Mouse (Mus musculus) limb, embryonic 15.5 days (tissue): ENCODE data around the gene Cfap77. TPM values are rescaled to one million over a fixed set of nuclear protein-coding genes. Genes with fewer than 3 reads are reported as not detected.
A peak's percentile ranks its signal among the peaks of the same experiment; 100 is the strongest.
"Not testable (repeated sequence)": the region's sequence is repeated elsewhere in the genome, so short reads cannot be mapped to it uniquely, and the experiment has no call there.

Experiments used
- ATAC-seq: fragments of 200-750 bp; cut with Nextera tagmentation; 2 replicates; pipeline ENCODE4 v1.8.0; 2017; ENCODE audit warnings: low read depth, moderate TSS enrichment; ENCODE audit not compliant: insufficient number of reproducible peaks, low FRiP score, low TSS enrichment
- H3K27ac ChIP-seq: fragments of 300-500 bp; sonication (generic); 2 replicates; pipeline ENCODE4 v1.5.1; 2015; ENCODE audit warnings: moderate library complexity, mild to moderate bottlenecking, inconsistent platforms
- H3K27me3 ChIP-seq: fragments of 300-500 bp; sonication (generic); 2 replicates; pipeline ENCODE4 v1.6.1; 2015; ENCODE audit warnings: inconsistent platforms
- H3K36me3 ChIP-seq: fragments of 300-500 bp; sonication (generic); 2 replicates; pipeline ENCODE4 v1.6.1; 2015; ENCODE audit warnings: inconsistent platforms
- H3K4me1 ChIP-seq: fragments of 300-500 bp; sonication (generic); 2 replicates; pipeline ENCODE4 v1.6.1; 2015; ENCODE audit warnings: inconsistent platforms
- H3K4me2 ChIP-seq: fragments of 300-500 bp; sonication (generic); 2 replicates; pipeline ENCODE4 v1.6.1; 2015; ENCODE audit warnings: mild to moderate bottlenecking, inconsistent platforms
- H3K4me3 ChIP-seq: fragments of 300-500 bp; sonication (generic); 2 replicates; pipeline ENCODE4 v1.5.1; 2015; ENCODE audit warnings: mild to moderate bottlenecking, inconsistent platforms
- H3K9ac ChIP-seq: fragments of 300-500 bp; sonication (generic); 2 replicates; pipeline ENCODE4 v1.6.1; 2015; ENCODE audit warnings: inconsistent platforms
- H3K9me3 ChIP-seq: fragments of 300-500 bp; sonication (generic); 2 replicates; pipeline ENCODE4 v1.6.1; 2016; ENCODE audit warnings: inconsistent platforms
- WGBS: fragments of 180-500 bp; shearing (Covaris S2); methylation state at CpG from one replicate; pipeline ENCODE4 v1.1.7; 2015; 5-methylcytosine and 5-hydroxymethylcytosine counted together
- polyA plus RNA-seq: library from polyadenylated mRNA; unstranded; fragments of >200 nt; fragmentation: Nextera tagmentation; extraction: Ambion mirVana; gene quantifications from 2 replicates; pipeline ENCODE4 v1.2.1, GENCODE M21; 2015

Gene Cfap77
- polyA plus RNA-seq = 0.29 and 0.31 TPM in 2 replicates

DNA sequence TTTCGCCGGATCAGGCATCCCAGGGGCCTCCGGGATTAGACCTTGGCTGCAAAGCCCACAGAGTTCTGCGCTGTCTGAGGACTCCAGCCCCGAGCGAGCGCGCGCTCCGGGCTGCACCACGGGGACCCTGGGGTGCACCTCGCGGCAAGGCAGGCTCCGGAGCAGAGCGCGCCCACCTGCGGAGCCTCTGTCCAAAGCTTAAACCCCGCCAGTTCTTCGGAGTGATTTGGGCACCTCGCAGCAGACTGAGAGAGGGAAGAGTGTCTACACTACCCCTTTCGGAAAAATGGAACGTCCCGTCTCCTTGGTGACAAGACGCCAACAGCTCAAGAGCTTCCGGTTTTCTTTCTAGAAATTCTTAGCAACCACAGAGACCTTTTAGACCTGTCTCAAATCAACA lies at the start of gene Cfap77:
Cfap77 (minus strand) TSS at position 76 of the 400 bp plus-strand sequence.
- Histone ChIP-seq H3K27ac (no peak within 1 kb of the TSS), H3K4me3 (peak within 1 kb of the TSS; percentile 47), H3K9me3 (no peaks in the 10 kb centered on the region), H3K9ac (peak within 1 kb of the TSS; percentile 43), H3K36me3 (no peaks in the 10 kb centered on the region), H3K4me2 (peak within 1 kb of the TSS; percentile 79), H3K27me3 (peaks cover 31% of the 10 kb centered on the region), H3K4me1 (peaks cover 10% of the 10 kb centered on the region)
- 0% methylated on average over 25 of the region's 25 CpGs for WGBS
- ATAC-seq = no peak

DNA sequence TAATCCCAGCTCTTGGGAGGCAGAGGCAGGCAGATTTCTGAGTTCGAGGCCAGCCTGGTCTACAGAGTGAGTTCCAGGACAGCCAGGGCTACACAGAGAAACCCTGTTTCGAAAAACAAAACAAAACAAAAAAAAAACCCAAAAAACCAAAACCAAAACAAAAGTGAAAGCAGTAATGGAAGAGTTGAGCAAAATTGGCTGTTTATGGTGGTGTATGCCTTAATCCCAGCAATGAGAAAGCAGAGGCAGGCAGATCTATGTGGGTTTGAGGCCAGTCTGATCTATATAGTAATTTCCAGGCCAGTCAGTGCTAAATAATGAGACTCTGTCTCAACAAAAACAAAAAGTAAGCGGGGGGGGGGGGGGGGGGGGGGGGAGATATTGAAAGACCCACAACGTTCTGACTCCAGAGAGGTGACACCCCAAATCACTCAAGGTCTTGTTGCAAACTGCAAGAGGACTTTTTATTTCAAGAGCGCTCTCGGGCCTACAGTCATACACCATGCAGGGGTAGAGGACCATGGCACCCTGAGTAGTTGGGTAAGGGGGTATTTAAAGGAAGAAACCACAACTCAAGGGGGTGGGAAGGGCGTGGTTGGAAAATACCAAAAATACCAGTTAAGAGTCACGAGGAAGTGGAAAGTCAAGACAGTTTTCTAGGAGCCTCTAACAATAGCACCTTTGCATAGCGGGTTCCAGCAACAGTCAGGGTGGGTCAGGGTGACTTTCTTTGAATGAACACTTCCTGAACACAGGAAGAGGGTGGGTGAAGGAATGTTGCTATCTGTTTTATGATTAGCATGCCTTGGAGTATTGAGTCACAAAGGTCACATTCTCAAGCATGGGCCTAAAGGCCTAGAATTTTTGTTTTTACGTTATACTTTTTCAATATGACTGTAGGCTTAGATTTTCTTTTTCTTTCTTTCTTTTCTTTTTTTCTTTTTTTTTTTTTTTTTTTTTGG lies 47.8 kb upstream of the Cfap77 start:
- H3K9ac ChIP-seq, H3K4me3 ChIP-seq, ATAC-seq, H3K36me3 ChIP-seq, H3K27ac ChIP-seq, H3K27me3 ChIP-seq, H3K4me2 ChIP-seq, H3K9me3 ChIP-seq, H3K4me1 ChIP-seq: not testable (repeated sequence)
- WGBS = 79% methylated on average over 10 of the region's 10 CpGs

DNA sequence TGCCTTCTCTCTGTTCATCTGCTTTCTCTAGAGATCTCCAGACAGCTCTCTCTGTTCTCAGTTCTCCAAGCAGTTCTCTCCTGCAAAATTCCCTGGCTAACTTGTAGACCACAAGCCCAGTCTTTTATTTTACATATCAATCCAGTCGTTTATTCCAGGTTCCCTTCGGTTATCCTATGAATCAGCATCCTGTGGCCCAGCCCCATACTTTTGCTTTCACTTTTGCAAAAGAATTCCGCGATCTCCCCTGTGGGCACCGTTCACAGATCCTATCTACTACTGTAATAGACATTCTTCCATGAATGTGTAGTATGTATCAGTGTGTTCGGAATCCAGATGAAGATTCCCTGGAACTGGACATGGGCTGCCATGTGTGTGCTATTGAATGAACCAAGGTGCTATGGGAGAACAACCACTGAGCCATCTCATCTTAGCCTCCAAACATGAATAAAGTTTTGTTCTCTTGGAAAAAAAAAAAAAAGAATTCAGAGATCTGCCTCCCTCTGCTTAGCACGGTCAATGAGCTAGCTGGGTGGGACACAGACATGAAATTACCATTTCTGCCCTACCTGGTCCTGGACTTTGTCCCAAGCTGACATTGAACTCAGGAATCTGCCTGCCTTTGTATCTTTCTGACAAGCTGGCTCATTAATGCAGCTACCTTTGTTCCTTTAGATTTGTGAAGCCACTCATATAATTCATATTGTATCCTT lies 46.1 kb upstream of the Cfap77 start:
- Histone ChIP-seq H3K9ac (no peak overlapping the region), H3K4me3 (no peak overlapping the region)

DNA sequence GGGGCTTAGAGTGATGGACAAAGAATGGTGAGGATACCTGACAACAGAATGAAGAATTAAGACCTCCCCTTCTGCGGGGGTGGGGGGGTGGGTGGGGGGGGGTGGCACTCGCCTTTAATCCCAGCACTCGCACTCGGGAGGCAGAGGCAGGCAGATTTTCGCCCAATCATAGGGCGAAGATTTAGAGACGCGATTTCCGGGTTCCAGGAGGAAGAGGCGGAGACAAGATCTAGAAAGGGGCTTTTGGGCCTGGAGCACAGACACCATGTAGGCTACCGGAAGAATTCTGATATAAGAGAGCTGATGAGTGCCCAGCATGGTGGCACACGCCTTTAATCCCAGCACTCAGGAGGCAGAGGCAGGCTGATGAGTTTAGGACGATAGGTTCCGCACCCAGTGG lies 44.8 kb upstream of the Cfap77 start:
- H3K4me3 ChIP-seq = no peak overlapping the region
- H3K4me2 ChIP-seq = no peak overlapping the region
- H3K4me1 ChIP-seq = 0 out of 2 replicates have a peak, but pooled peaks cover 2% of the 10 kb centered on the region
- H3K27me3 ChIP-seq = no peaks in the 10 kb centered on the region
- H3K9me3 ChIP-seq = no peaks in the 10 kb centered on the region
- no peaks in the 10 kb centered on the region for H3K36me3 ChIP-seq
- no peak overlapping the region for H3K27ac ChIP-seq
- 87% methylated on average over 14 of the region's 14 CpGs for WGBS
- no peak for ATAC-seq
- no peak overlapping the region for H3K9ac ChIP-seq

More for the DNA sequence above, 46.1 kb upstream of the Cfap77 start:
- 63% methylated on average over 7 of the region's 7 CpGs for WGBS
- Histone ChIP-seq H3K27me3 (no peaks in the 10 kb centered on the region), H3K4me2 (no peak overlapping the region), H3K27ac (no peak overlapping the region), H3K9me3 (no peaks in the 10 kb centered on the region), H3K36me3 (no peaks in the 10 kb centered on the region), H3K4me1 (0 out of 2 replicates have a peak, but pooled peaks cover 2% of the 10 kb centered on the region)
- no peak for ATAC-seq

DNA sequence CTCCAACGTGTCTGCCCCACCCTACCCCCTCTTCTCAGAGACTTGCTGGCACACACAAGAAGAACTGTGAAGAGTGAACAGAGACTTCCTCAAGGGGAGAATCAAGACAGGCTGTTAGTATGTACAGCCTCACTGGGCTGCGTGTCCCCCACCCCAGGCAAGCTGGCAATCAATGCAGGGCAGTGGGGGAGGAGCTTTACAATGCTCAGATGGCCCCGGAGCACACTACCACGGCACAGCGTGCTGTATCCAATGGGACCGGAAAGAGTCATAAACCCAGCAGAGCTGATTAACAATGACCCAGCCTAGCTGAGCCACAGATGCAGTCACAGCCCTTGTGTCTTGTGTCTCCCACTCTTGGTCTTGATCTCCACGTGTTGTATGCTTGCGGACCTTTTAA lies 43.9 kb upstream of the Cfap77 start:
- ATAC-seq = no peak

DNA sequence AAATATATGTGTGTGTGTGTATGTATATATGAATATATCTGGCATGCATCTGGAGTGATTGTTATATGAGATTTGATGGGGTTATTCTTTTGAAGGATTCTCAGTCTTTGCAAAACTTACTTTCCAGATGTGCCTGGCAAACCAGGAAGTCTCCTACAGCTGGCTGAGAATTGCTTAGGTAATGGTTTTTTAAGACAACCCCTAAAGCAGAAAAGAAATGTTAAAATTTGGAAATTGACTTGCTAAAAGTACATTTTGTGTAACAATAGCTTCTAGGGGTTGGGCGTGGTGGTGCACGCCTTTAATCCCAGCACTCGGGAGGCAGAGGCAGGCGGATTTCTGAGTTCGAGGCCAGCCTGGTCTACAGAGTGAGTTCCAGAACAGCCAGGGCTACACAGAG lies 43.1 kb upstream of the Cfap77 start:
- 91% methylated on average over 5 of the region's 5 CpGs for WGBS
- H3K9ac ChIP-seq, H3K4me2 ChIP-seq, H3K9me3 ChIP-seq, H3K4me3 ChIP-seq, H3K4me1 ChIP-seq, H3K36me3 ChIP-seq, ATAC-seq, H3K27ac ChIP-seq, H3K27me3 ChIP-seq: not testable (repeated sequence)

More for the DNA sequence above, 43.9 kb upstream of the Cfap77 start:
- H3K4me2 ChIP-seq = no peak overlapping the region
- H3K27ac ChIP-seq = no peak overlapping the region
- 33% methylated on average over 8 of the region's 8 CpGs for WGBS
- H3K27me3 ChIP-seq = no peaks in the 10 kb centered on the region
- H3K4me1 ChIP-seq = 0 out of 2 replicates have a peak, but pooled peaks cover 2% of the 10 kb centered on the region
- no peaks in the 10 kb centered on the region for H3K9me3 ChIP-seq
- H3K9ac ChIP-seq = no peak overlapping the region
- no peak overlapping the region for H3K4me3 ChIP-seq
- H3K36me3 ChIP-seq = no peaks in the 10 kb centered on the region

DNA sequence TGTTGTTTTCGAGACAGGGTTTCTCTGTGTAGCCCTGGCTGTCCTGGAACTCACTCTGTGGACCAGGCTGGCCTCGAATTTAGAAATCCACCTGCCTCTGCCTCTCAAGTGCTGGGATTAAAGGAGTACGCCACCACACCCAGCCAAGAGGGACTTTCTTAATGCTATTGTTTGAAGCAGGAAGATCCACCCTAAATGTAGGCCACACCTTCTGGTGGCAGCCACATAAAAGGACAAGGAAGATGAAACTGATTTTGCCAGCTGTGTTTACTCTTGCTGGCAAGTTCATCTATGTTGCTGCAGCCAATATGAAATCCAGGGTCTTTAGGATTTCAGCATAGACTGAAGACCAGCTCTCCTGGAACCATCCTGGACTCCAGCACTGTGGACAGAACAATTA lies 42.6 kb upstream of the Cfap77 start:
- 75% methylated on average over 3 of the region's 3 CpGs for WGBS
- Histone ChIP-seq H3K9ac (no peak overlapping the region), H3K27me3 (no peaks in the 10 kb centered on the region), H3K36me3 (no peaks in the 10 kb centered on the region), H3K4me1 (0 out of 2 replicates have a peak, but pooled peaks cover 2% of the 10 kb centered on the region), H3K9me3 (no peaks in the 10 kb centered on the region), H3K27ac (no peak overlapping the region), H3K4me2 (no peak overlapping the region), H3K4me3 (no peak overlapping the region)
- no peak for ATAC-seq

DNA sequence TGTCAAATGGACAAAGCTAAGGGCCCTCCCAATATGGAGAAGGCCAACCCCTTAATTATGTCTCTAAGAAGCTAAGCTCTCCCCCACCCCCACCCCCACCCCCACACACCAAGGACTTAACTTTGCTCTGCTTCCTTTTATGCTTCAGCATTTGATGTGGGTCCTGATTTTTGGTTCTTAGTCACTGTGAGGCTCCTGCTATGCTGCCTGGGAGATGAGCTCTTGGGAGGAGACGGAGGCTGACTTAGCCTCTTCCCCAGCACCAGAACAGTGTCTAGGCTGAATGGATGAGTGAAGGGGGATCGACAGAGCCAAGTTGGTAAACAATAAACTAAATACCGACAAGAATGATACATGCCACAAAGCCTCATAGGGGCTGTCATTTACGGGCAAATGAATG lies 41.9 kb upstream of the Cfap77 start:
- ATAC-seq = no peak
- Histone ChIP-seq H3K36me3 (no peaks in the 10 kb centered on the region), H3K9me3 (no peaks in the 10 kb centered on the region), H3K4me1 (0 out of 2 replicates have a peak, but pooled peaks cover 2% of the 10 kb centered on the region), H3K27ac (no peak overlapping the region), H3K4me2 (no peak overlapping the region), H3K27me3 (no peaks in the 10 kb centered on the region), H3K4me3 (no peak overlapping the region), H3K9ac (no peak overlapping the region)
- 70% methylated on average over 4 of the region's 4 CpGs for WGBS

DNA sequence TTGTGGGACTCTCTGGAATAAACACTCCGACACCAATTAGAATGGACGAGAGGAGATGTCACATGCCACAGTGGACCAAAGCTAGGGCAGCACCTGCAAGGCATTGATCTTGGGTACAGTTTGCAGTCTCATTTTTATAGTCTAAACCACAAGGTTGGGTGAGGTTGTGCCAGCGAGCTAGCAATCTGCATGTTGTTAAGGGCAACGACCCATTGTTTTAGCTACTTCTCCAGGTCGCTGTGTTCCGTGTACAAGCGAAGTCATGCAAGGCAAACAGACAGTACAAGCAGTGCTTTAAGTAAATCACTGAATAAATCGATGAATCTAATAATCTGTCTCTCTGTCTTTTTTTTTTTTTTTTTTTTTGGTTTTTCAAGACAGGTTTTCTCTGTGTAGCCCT lies 40.8 kb upstream of the Cfap77 start:
- no peak overlapping the region for H3K4me3 ChIP-seq
- no peaks in the 10 kb centered on the region for H3K36me3 ChIP-seq
- 0 out of 2 replicates have a peak, but pooled peaks cover 2% of the 10 kb centered on the region for H3K4me1 ChIP-seq
- WGBS = 84% methylated on average over 8 of the region's 8 CpGs
- H3K27me3 ChIP-seq = no peaks in the 10 kb centered on the region
- no peaks in the 10 kb centered on the region for H3K9me3 ChIP-seq
- no peak for ATAC-seq
- H3K4me2 ChIP-seq = no peak overlapping the region
- H3K9ac ChIP-seq = no peak overlapping the region
- no peak overlapping the region for H3K27ac ChIP-seq

DNA sequence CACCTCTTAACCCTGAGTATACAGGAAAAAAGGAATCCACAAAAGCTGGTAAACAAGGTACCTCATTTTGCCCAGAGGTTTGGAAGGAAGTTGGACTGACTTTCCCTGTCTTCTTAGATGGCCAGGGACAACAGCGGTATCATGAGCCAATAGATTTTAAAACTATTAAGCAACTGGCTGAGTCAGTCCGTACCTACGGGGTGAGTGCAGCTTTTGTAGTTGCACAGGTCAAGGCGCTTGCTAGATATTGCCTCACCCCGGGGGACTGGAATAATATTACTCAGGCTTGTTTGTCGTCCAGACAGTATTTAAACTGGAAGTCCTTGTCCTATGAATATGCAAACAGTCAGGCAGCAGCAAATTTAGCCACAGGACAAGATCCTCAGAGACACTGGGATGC lies 34.4 kb upstream of the Cfap77 start:
- H3K36me3 ChIP-seq = peaks cover 26% of the 10 kb centered on the region
- not testable (repeated sequence) for H3K27me3 ChIP-seq, H3K4me1 ChIP-seq, H3K4me2 ChIP-seq, H3K9ac ChIP-seq, H3K9me3 ChIP-seq, H3K27ac ChIP-seq, ATAC-seq, H3K4me3 ChIP-seq
- WGBS = 77% methylated on average over 6 of the region's 6 CpGs

DNA sequence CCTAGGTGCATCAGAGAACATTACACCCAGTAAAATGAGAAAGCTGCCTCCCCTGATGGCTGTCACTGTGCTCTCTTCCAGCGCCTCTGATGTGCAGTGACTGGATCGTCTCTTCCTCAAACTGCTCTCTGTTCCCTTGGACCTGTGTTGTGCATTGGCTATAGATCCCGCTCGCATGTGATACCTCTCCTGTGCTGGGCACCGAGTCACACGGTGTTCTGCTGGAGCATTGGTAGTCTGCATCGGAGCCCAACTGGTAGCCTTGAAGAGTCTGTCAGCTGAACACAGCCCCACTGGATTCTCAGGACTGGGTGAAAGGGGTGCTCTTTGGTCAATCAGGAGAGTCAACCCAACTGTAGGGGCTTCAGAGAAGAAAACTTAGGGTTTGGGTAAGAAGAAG lies 31.2 kb upstream of the Cfap77 start:
- no peaks in the 10 kb centered on the region for H3K27me3 ChIP-seq
- ATAC-seq = no peak
- H3K4me3 ChIP-seq = no peak overlapping the region
- WGBS = 93% methylated on average over 7 of the region's 7 CpGs
- H3K27ac ChIP-seq = no peak overlapping the region
- no peaks in the 10 kb centered on the region for H3K9me3 ChIP-seq
- peaks cover 58% of the 10 kb centered on the region for H3K36me3 ChIP-seq
- H3K4me2 ChIP-seq = no peak overlapping the region
- H3K4me1 ChIP-seq = no peaks in the 10 kb centered on the region
- no peak overlapping the region for H3K9ac ChIP-seq

DNA sequence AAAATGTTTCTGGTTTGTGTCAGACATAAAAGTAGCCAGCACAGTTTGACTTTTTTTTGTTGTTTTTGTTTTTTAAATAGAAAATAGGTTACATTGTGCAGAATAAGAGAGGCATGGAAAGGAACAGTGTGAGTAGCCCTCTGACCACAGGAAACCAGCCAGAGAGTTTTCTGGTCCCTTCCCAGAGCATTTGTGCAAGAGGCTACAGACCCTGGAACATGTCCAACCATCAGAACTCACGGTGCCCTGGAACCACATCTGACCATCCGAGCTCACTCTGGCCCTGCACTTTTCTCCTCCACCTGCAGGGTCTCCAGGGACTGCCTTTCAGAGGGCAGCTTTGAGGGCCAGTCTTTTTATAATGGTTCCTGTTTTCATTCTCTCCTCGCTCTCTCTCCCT lies 27.1 kb upstream of the Cfap77 start:
- no peaks in the 10 kb centered on the region for H3K9me3 ChIP-seq
- H3K27ac ChIP-seq = no peak overlapping the region
- 66% methylated on average over 3 of the region's 3 CpGs for WGBS
- H3K4me1 ChIP-seq = no peaks in the 10 kb centered on the region
- no peaks in the 10 kb centered on the region for H3K27me3 ChIP-seq
- H3K4me3 ChIP-seq = no peak overlapping the region
- no peak overlapping the region for H3K9ac ChIP-seq
- no peak for ATAC-seq
- H3K36me3 ChIP-seq = peaks cover 90% of the 10 kb centered on the region
- H3K4me2 ChIP-seq = no peak overlapping the region
